Mouse (Mus musculus): ENCODE results near the gene 4933406M09Rik. TPM values are rescaled to one million over a fixed set of nuclear protein-coding genes. Genes with fewer than 3 reads are reported as not detected.

Gene 4933406M09Rik
- polyA plus RNA-seq, 1 experiment, result 0.06 TPM

DNA sequence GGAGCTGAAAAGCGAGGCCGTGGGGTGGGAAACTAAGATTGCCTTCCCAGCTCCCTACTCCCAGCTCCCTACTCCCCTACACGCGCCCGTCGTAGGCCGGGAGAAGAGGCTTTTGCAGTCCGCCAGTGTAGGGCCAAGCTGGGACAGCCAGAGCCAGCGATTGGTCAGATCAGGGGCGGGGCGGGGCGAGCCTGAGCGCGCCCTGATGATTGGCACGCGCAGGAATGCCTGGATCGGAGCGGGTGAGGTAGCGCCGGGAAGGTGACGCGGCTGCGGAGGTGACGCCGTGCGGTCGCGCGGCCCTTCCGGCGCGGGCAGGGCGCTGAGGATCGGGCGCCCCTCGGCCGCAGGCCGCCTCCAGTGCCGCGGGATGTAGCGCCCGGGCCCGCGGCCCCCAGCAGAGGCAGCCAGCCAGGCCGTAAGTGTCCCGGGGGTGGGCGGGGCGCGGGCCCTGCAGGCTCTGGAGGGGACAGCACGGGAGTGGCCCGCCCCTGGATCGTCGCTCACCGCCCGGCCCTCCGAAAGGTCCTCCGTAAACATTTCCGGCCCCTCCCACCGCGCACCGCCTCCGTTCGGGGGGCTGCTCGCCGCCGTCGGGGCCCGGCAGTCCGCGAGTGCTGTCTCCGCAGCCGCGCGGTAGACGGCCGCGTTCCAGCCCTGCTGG, 29.6 kb downstream of the 4933406M09Rik start, which contains the start of gene Adipor1:
TSS of gene Adipor1 (plus strand) at position 211 of the 664 bp plus-strand sequence.
- peak; percentile 41 for TF ChIP-seq POLR2A (IDR thresholded peaks at IDR 0.05; ENCODE audit: low read depth, low read length)
- no peak for TF ChIP-seq CTCF (conservative IDR thresholded peaks at IDR 0.05; ENCODE audit: insufficient read depth, insufficient read length, low read depth, low read length)
- Histone ChIP-seq H3K36me3 (ENCODE audit: control insufficient read depth, insufficient read depth, low read length) (no peaks in the 10 kb centered on the region), H3K4me3 (ENCODE audit: insufficient read depth, low read depth, low read length) (peak within 1 kb of the TSS; percentile 92), H3K4me1 (ENCODE audit: control insufficient read depth, insufficient read depth, low read length) (peaks cover 29% of the 10 kb centered on the region), H3K27ac (ENCODE audit: insufficient read depth, low read depth, low read length) (peak within 1 kb of the TSS; percentile 83), H3K27me3 (replicated peaks; ENCODE audit: control insufficient read depth, insufficient read depth, low read length) (no peaks in the 10 kb centered on the region)
- peak; percentile 99 for DNase-seq
- under 1% methylated on average over 75 of the region's 77 CpGs for WGBS

- H3K27ac ChIP-seq (ENCODE audit: insufficient read depth, low read depth, low read length), result peak overlapping the region; percentile 54
- H3K36me3 ChIP-seq (ENCODE audit: control insufficient read depth, insufficient read depth, low read length), result no peaks in the 10 kb centered on the region
- H3K4me1 ChIP-seq (ENCODE audit: control insufficient read depth, insufficient read depth, low read length), result peaks cover 35% of the 10 kb centered on the region
- TF ChIP-seq CTCF (conservative IDR thresholded peaks at IDR 0.05; ENCODE audit: insufficient read depth, insufficient read length, low read depth, low read length) (no peak), POLR2A (IDR thresholded peaks at IDR 0.05; ENCODE audit: low read depth, low read length) (no peak)
- H3K4me3 ChIP-seq (ENCODE audit: insufficient read depth, low read depth, low read length), result no peak overlapping the region
- 57% methylated on average over 2 of the region's 2 CpGs for WGBS
- no peak for DNase-seq
- H3K27me3 ChIP-seq (replicated peaks; ENCODE audit: control insufficient read depth, insufficient read depth, low read length), result no peaks in the 10 kb centered on the region
These were observed 32.8 kb downstream of the 4933406M09Rik start for GRCm38 (mm10) chr1:134418414-134418975.

DNA sequence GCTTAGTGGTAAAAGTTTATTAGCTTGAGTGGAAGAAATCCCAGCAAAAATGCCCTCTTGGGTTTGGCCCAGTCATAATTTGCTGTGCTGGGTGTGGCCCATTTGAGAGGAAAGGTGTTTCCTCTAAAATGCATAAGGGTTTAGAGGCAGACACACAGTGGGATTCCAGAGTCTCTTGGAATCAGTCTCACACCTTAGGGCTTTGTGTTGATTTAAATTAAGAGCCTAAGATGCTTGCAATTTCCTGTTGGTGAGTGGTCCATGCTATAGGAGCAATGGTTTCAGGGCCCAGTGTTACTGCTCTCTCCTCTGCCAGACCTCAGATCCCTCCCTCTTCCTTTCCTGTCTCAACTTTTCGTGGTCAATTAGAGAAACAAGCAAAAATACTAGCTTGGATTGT, 33.4 kb downstream of the 4933406M09Rik start:
- no peak overlapping the region for H3K4me3 ChIP-seq (ENCODE audit: insufficient read depth, low read depth, low read length)

GRCm38 (mm10) chr1:134419751-134420458, 34.2 kb downstream of the 4933406M09Rik start:
- WGBS, result 18% methylated on average over 5 of the region's 5 CpGs
- H3K4me1 ChIP-seq (ENCODE audit: control insufficient read depth, insufficient read depth, low read length), result peaks cover 31% of the 10 kb centered on the region
- no peak for TF ChIP-seq CTCF (conservative IDR thresholded peaks at IDR 0.05; ENCODE audit: insufficient read depth, insufficient read length, low read depth, low read length)
- TF ChIP-seq POLR2A (IDR thresholded peaks at IDR 0.05; ENCODE audit: low read depth, low read length), result no peak
- peak; percentile 59 for DNase-seq
- H3K27me3 ChIP-seq (replicated peaks; ENCODE audit: control insufficient read depth, insufficient read depth, low read length), result no peaks in the 10 kb centered on the region
- H3K27ac ChIP-seq (ENCODE audit: insufficient read depth, low read depth, low read length), result peak overlapping the region; percentile 53
- peaks cover 2% of the 10 kb centered on the region; the same call in 1 of the 2 replicates for H3K36me3 ChIP-seq (ENCODE audit: control insufficient read depth, insufficient read depth, low read length)
- no peak overlapping the region for H3K4me3 ChIP-seq (ENCODE audit: insufficient read depth, low read depth, low read length)

More for the DNA sequence above, 33.4 kb downstream of the 4933406M09Rik start:
- H3K36me3 ChIP-seq (ENCODE audit: control insufficient read depth, insufficient read depth, low read length), result no peaks in the 10 kb centered on the region
- H3K4me1 ChIP-seq (ENCODE audit: control insufficient read depth, insufficient read depth, low read length), result peaks cover 33% of the 10 kb centered on the region
- TF ChIP-seq POLR2A (IDR thresholded peaks at IDR 0.05; ENCODE audit: low read depth, low read length) (no peak), CTCF (conservative IDR thresholded peaks at IDR 0.05; ENCODE audit: insufficient read depth, insufficient read length, low read depth, low read length) (no peak)
- peak overlapping the region; percentile 53 for H3K27ac ChIP-seq (ENCODE audit: insufficient read depth, low read depth, low read length)
- H3K27me3 ChIP-seq (replicated peaks; ENCODE audit: control insufficient read depth, insufficient read depth, low read length), result no peaks in the 10 kb centered on the region
- no peak for DNase-seq
- 14% methylated on average over 1 of the region's 1 CpGs for WGBS

- TF ChIP-seq POLR2A (IDR thresholded peaks at IDR 0.05; ENCODE audit: low read depth, low read length), result no peak
- TF ChIP-seq CTCF (conservative IDR thresholded peaks at IDR 0.05; ENCODE audit: insufficient read depth, insufficient read length, low read depth, low read length), result no peak
- 65% methylated on average over 10 of the region's 10 CpGs for WGBS
- no peaks in the 10 kb centered on the region for H3K27me3 ChIP-seq (replicated peaks; ENCODE audit: control insufficient read depth, insufficient read depth, low read length)
- H3K4me1 ChIP-seq (ENCODE audit: control insufficient read depth, insufficient read depth, low read length), result peaks cover 14% of the 10 kb centered on the region
- H3K36me3 ChIP-seq (ENCODE audit: control insufficient read depth, insufficient read depth, low read length), result peaks cover 3% of the 10 kb centered on the region; the same call in 1 of the 2 replicates
- no peak for DNase-seq
- no peak overlapping the region for H3K27ac ChIP-seq (ENCODE audit: insufficient read depth, low read depth, low read length)
- no peak overlapping the region for H3K4me3 ChIP-seq (ENCODE audit: insufficient read depth, low read depth, low read length)
These were observed 38.2 kb downstream of the 4933406M09Rik start for GRCm38 (mm10) chr1:134423911-134424310.

GRCm38 (mm10) chr1:134426289-134426688, 40.5 kb downstream of the 4933406M09Rik start:
- no peaks in the 10 kb centered on the region for H3K4me1 ChIP-seq (ENCODE audit: control insufficient read depth, insufficient read depth, low read length)
- no peak for DNase-seq
- no peak overlapping the region for H3K27ac ChIP-seq (ENCODE audit: insufficient read depth, low read depth, low read length)
- WGBS, result 94% methylated on average over 5 of the region's 5 CpGs
- no peak overlapping the region for H3K4me3 ChIP-seq (ENCODE audit: insufficient read depth, low read depth, low read length)
- H3K36me3 ChIP-seq (ENCODE audit: control insufficient read depth, insufficient read depth, low read length), result peaks cover 3% of the 10 kb centered on the region; the same call in 1 of the 2 replicates
- TF ChIP-seq CTCF (conservative IDR thresholded peaks at IDR 0.05; ENCODE audit: insufficient read depth, insufficient read length, low read depth, low read length) (no peak), POLR2A (IDR thresholded peaks at IDR 0.05; ENCODE audit: low read depth, low read length) (no peak)
- H3K27me3 ChIP-seq (replicated peaks; ENCODE audit: control insufficient read depth, insufficient read depth, low read length), result no peaks in the 10 kb centered on the region

DNA sequence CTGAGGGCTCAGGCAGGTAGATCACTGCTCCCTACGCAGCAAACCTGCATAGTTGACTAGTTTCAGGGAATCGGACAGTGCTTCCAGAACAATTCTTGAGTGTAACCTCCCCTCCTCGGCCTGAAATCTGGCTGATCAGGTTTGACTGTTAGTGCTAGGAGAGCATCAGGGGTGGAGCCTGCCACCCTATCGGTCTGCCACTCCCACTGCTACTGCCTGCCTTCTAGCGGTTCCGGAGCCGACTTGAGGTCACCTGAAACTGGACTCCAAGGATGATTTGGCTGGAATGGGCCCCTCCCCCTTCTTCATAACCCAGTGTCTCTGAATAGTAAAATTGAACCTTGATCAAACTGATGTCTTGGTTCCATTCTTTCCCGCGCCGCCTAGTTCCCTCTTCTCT, 47.3 kb downstream of the 4933406M09Rik start:
- peaks cover 6% of the 10 kb centered on the region; the same call in 1 of the 2 replicates for H3K36me3 ChIP-seq (ENCODE audit: control insufficient read depth, insufficient read depth, low read length)
- 68% methylated on average over 10 of the region's 10 CpGs for WGBS

More for the DNA sequence above, 47.3 kb downstream of the 4933406M09Rik start:
- no peaks in the 10 kb centered on the region for H3K4me1 ChIP-seq (ENCODE audit: control insufficient read depth, insufficient read depth, low read length)
- H3K27ac ChIP-seq (ENCODE audit: insufficient read depth, low read depth, low read length), result 0 out of 2 replicates have a peak overlapping the region, but pooled peaks have one; percentile 20
- no peak overlapping the region for H3K4me3 ChIP-seq (ENCODE audit: insufficient read depth, low read depth, low read length)
- no peak for DNase-seq
- TF ChIP-seq POLR2A (IDR thresholded peaks at IDR 0.05; ENCODE audit: low read depth, low read length) (no peak), CTCF (conservative IDR thresholded peaks at IDR 0.05; ENCODE audit: insufficient read depth, insufficient read length, low read depth, low read length) (no peak)
- no peaks in the 10 kb centered on the region for H3K27me3 ChIP-seq (replicated peaks; ENCODE audit: control insufficient read depth, insufficient read depth, low read length)

All from kidney, adult 2 months (tissue).